8 mouse cellular contexts compared by ENCODE assay signal in the genomic region with DNA sequence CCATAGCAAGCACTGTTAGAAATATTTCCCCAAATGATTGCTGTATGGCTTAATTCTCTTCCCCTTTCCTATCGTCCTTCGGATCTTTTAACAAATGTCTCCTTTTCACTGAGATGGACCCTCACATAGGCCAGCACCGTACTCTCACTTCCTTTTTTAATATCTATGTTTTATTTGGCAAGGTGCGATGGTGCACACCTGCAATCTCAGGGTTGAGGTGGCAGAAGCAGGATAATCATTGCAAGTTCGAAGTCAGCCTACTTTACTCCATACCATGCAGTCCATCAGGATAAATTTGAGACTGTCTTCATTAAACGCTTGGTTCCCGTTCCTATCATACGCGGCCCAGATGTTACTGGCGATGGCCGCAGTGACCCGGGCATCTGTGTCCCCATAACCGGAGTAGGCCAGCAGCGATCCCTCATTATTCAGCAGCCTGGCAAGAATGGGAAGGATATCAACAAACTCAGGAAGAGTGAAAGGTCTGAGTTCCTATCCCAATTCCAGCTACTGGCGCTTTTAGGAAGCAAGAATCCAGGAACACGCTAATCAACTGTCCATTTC. TPM values are rescaled to one million over a fixed set of nuclear protein-coding genes. Genes with fewer than 3 reads are reported as not detected.
DNase-seq lines count a peak whose midpoint lies in the region; ATAC-seq and TF ChIP-seq lines count a peak whose summit lies in the region.

No protein-coding gene starts in this region.

- intact Hi-C loops in heart, postnatal 25 days (cut with DNase I), result loop anchor here (2.0 to 10.0 kb wide), 2 partner anchors 19 to 623 kb away; partner anchors contain the start of genes Mex3a and Scamp3

- H3K36me3 ChIP-seq in heart, embryonic 10.5 days, result peaks cover 36% of the 10 kb centered on the region
- peaks cover 20% of the 10 kb centered on the region for H3K36me3 ChIP-seq in C2C12 (ENCODE audit: control insufficient read depth, insufficient read depth)
- H3K36me3 ChIP-seq in forebrain, embryonic 12.5 days (replicated peaks), result peaks cover 17% of the 10 kb centered on the region
- H3K36me3 ChIP-seq in liver, embryonic 15.5 days (replicated peaks), result peaks cover 20% of the 10 kb centered on the region

- peak overlapping the region; percentile 71 for H3K9ac ChIP-seq in forebrain, embryonic 12.5 days
- H3K9ac ChIP-seq in liver, embryonic 15.5 days, result peak overlapping the region; percentile 90

- H3K9me3 ChIP-seq in heart, embryonic 10.5 days, result no peaks in the 10 kb centered on the region
- no peaks in the 10 kb centered on the region for H3K9me3 ChIP-seq in forebrain, embryonic 12.5 days
- no peaks in the 10 kb centered on the region for H3K9me3 ChIP-seq in liver, embryonic 15.5 days (replicated peaks)

- peak overlapping the region; percentile 87 for H3ac ChIP-seq in C2C12 (ENCODE audit: control insufficient read depth, insufficient read length, low read depth)

- peaks cover 44% of the 10 kb centered on the region for H3K4me1 ChIP-seq in heart, embryonic 10.5 days
- peaks cover 37% of the 10 kb centered on the region for H3K4me1 ChIP-seq in forebrain, embryonic 12.5 days
- H3K4me1 ChIP-seq in liver, embryonic 15.5 days (replicated peaks), result peaks cover 58% of the 10 kb centered on the region

- no peak for TF ChIP-seq CTCF in C2C12 (IDR thresholded peaks at IDR 0.05; ENCODE audit: control insufficient read depth, insufficient read depth, insufficient read length)

- WGBS in heart, embryonic 10.5 days, result 27% methylated on average over 16 of the region's 16 CpGs
- WGBS in forebrain, embryonic 12.5 days, result 25% methylated on average over 16 of the region's 16 CpGs
- 8% methylated on average over 16 of the region's 16 CpGs for WGBS in liver, embryonic 15.5 days (ENCODE audit: insufficient replicate concordance)

- H3K79me2 ChIP-seq in C2C12 (ENCODE audit: control insufficient read depth, insufficient read depth), result peaks cover 60% of the 10 kb centered on the region

- peaks cover 31% of the 10 kb centered on the region for H3K79me3 ChIP-seq in C2C12 (ENCODE audit: low read depth)

- no peaks in the 10 kb centered on the region for H3K27me3 ChIP-seq in heart, embryonic 10.5 days (ENCODE audit: insufficient read depth, poor library complexity, severe bottlenecking)
- no peaks in the 10 kb centered on the region for H3K27me3 ChIP-seq in C2C12 (ENCODE audit: control insufficient read depth, insufficient read depth, insufficient read length)
- H3K27me3 ChIP-seq in forebrain, embryonic 12.5 days, result no peaks in the 10 kb centered on the region
- H3K27me3 ChIP-seq in liver, embryonic 15.5 days, result no peaks in the 10 kb centered on the region

- peak overlapping the region; percentile 94 for H3K4me3 ChIP-seq in heart, embryonic 10.5 days
- H3K4me3 ChIP-seq in C2C12 (ENCODE audit: insufficient read depth, poor library complexity, severe bottlenecking), result peak overlapping the region; percentile 68
- H3K4me3 ChIP-seq in forebrain, embryonic 12.5 days (replicated peaks), result peak overlapping the region; percentile 83
- peak overlapping the region; percentile 80 for H3K4me3 ChIP-seq in liver, embryonic 15.5 days (replicated peaks)

- peak overlapping the region; percentile 98 for H3K27ac ChIP-seq in heart, embryonic 10.5 days
- peak overlapping the region; percentile 95; the same call in 1 of the 2 replicates for H3K27ac ChIP-seq in forebrain, embryonic 12.5 days
- H3K27ac ChIP-seq in liver, embryonic 15.5 days (replicated peaks), result peak overlapping the region; percentile 92

- peak overlapping the region; percentile 62 for H3K4me2 ChIP-seq in forebrain, embryonic 12.5 days
- peak overlapping the region; percentile 99 for H3K4me2 ChIP-seq in liver, embryonic 15.5 days

- ATAC-seq in forebrain, embryonic 12.5 days (ENCODE audit: low FRiP score), result no peak
- no peak for ATAC-seq in liver, embryonic 15.5 days (ENCODE audit: insufficient read depth)

- no peak for DNase-seq in heart, embryonic 10.5 days (ENCODE audit: low spot score)
- no peak for DNase-seq in heart, postnatal 25 days (ENCODE audit: low spot score)
- no peak for DNase-seq in spleen, postnatal 14 days (ENCODE audit: low spot score in 2 of 2)
- DNase-seq in embryo, embryonic 10 days (ENCODE audit: low spot score), result no peak
- no peak for DNase-seq in retina, embryonic 14.5 days (ENCODE audit: low spot score)

TF ChIP-seq in C2C12, 6 proteins besides CTCF, POLR2A, EP300 and RAD21:
- TF ChIP-seq FOSL1 (IDR thresholded peaks at IDR 0.05; ENCODE audit: insufficient read depth, low read length, poor library complexity, severe bottlenecking), result no peak
- TF ChIP-seq MYOG (IDR thresholded peaks at IDR 0.05; ENCODE audit: control insufficient read depth, extremely low read depth, insufficient read length), result no peak
- TF ChIP-seq USF1 (IDR thresholded peaks at IDR 0.05; ENCODE audit: low read depth), result no peak
- no peak for TF ChIP-seq MAX (IDR thresholded peaks at IDR 0.05)
- TF ChIP-seq MYOD1 (IDR thresholded peaks at IDR 0.05; ENCODE audit: control insufficient read depth, insufficient read length, low read depth), result no peak
- TF ChIP-seq CEBPB (IDR thresholded peaks at IDR 0.05; ENCODE audit: low read depth), result no peak

RNA-seq across cellular contexts. Expression of gene Lamtor2, which starts 0.7 kb away (rescaled TPM):
- 154 and 190 TPM in 2 replicates for polyA plus RNA-seq in heart, embryonic 10.5 days (2016; fragmentation: Nextera tagmentation; extraction: Ambion mirVana)
- 10 to 100 TPM; 84.2 to 92.5 TPM for total RNA-seq in heart, postnatal 25 days (2021)
- 136 TPM for polyA plus RNA-seq in C2C12 (2012; fragmentation: generic; extraction: Trizol)
- polyA plus RNA-seq in forebrain, embryonic 12.5 days (2016; fragmentation: Nextera tagmentation; extraction: Ambion mirVana), result 137 and 138 TPM in 2 replicates
- polyA plus RNA-seq in liver, embryonic 15.5 days (2015; fragmentation: Nextera tagmentation; extraction: Ambion mirVana), result 104 and 112 TPM in 2 replicates

RNA-seq across cellular contexts. Expression of gene Ubqln4, which starts 1.4 kb away (rescaled TPM):
- 49.5 and 62.2 TPM in 2 replicates for polyA plus RNA-seq in heart, embryonic 10.5 days (2016; fragmentation: Nextera tagmentation; extraction: Ambion mirVana)
- total RNA-seq in heart, postnatal 25 days (2021), result 10 to 100 TPM; 67.4 to 71.2 TPM
- polyA plus RNA-seq in C2C12 (2012; fragmentation: generic; extraction: Trizol), result 55.9 TPM
- polyA plus RNA-seq in forebrain, embryonic 12.5 days (2016; fragmentation: Nextera tagmentation; extraction: Ambion mirVana), result 64.1 and 64.4 TPM in 2 replicates
- polyA plus RNA-seq in liver, embryonic 15.5 days (2015; fragmentation: Nextera tagmentation; extraction: Ambion mirVana), result 19.8 and 20.4 TPM in 2 replicates

RNA-seq across cellular contexts. Expression of gene Rab25, which starts 4.1 kb away (rescaled TPM):
- 1.1 and 1.6 TPM in 2 replicates for polyA plus RNA-seq in heart, embryonic 10.5 days (2016; fragmentation: Nextera tagmentation; extraction: Ambion mirVana)
- not detected for total RNA-seq in heart, postnatal 25 days (2021)
- 0.07 TPM for polyA plus RNA-seq in C2C12 (2012; fragmentation: generic; extraction: Trizol)
- 0.82 and 1.2 TPM in 2 replicates for polyA plus RNA-seq in forebrain, embryonic 12.5 days (2016; fragmentation: Nextera tagmentation; extraction: Ambion mirVana)
- 0.53 TPM in 1 of 2 replicates, not detected in the other for polyA plus RNA-seq in liver, embryonic 15.5 days (2015; fragmentation: Nextera tagmentation; extraction: Ambion mirVana)

RNA-seq across cellular contexts. Expression of gene Mex3a, which starts 20.0 kb away (rescaled TPM):
- 11.6 and 22.8 TPM in 2 replicates for polyA plus RNA-seq in heart, embryonic 10.5 days (2016; fragmentation: Nextera tagmentation; extraction: Ambion mirVana)
- under 1 TPM; 0.39 to 0.61 TPM for total RNA-seq in heart, postnatal 25 days (2021)
- 14.9 TPM for polyA plus RNA-seq in C2C12 (2012; fragmentation: generic; extraction: Trizol)
- 51.0 and 53.2 TPM in 2 replicates for polyA plus RNA-seq in forebrain, embryonic 12.5 days (2016; fragmentation: Nextera tagmentation; extraction: Ambion mirVana)
- polyA plus RNA-seq in liver, embryonic 15.5 days (2015; fragmentation: Nextera tagmentation; extraction: Ambion mirVana), result 0.60 and 0.67 TPM in 2 replicates

RNA-seq across cellular contexts. Expression of gene Ssr2, which starts 23.5 kb away (rescaled TPM):
- 184 and 207 TPM in 2 replicates for polyA plus RNA-seq in heart, embryonic 10.5 days (2016; fragmentation: Nextera tagmentation; extraction: Ambion mirVana)
- total RNA-seq in heart, postnatal 25 days (2021), result 10 to 100 TPM; 80.7 to 93.3 TPM
- polyA plus RNA-seq in C2C12 (2012; fragmentation: generic; extraction: Trizol), result 351 TPM
- polyA plus RNA-seq in forebrain, embryonic 12.5 days (2016; fragmentation: Nextera tagmentation; extraction: Ambion mirVana), result 118 and 135 TPM in 2 replicates
- 190 and 206 TPM in 2 replicates for polyA plus RNA-seq in liver, embryonic 15.5 days (2015; fragmentation: Nextera tagmentation; extraction: Ambion mirVana)
